Mouse (Mus musculus) megakaryocyte, embryonic 14.5 days (primary cell): Measurements from ENCODE around the gene Sdccag8. TPM values are rescaled to one million over a fixed set of nuclear protein-coding genes. Genes with fewer than 3 reads are reported as not detected.

Experiments
- H3K27me3 ChIP-seq: replicated peaks from 2 replicates; pipeline ENCODE3; 2012; ENCODE audit warnings: inconsistent platforms
- H3K36me3 ChIP-seq: replicated peaks from 2 replicates; pipeline ENCODE3; 2012; ENCODE audit warnings: low read length, inconsistent platforms, mixed read lengths
- H3K4me1 ChIP-seq: 2 replicates; pipeline ENCODE4 v1.6.1; 2012; ENCODE audit warnings: inconsistent platforms
- H3K4me3 ChIP-seq: replicated peaks from 2 replicates; pipeline ENCODE3; 2012; ENCODE audit warnings: moderate library complexity, mild to moderate bottlenecking, inconsistent platforms
- H3K9me3 ChIP-seq: 2 replicates; pipeline ENCODE4 v1.6.1; 2012; ENCODE audit warnings: inconsistent platforms
- FLI1 ChIP-seq: IDR thresholded peaks from 2 replicates; pipeline ENCODE4 v1.6.1; 2012; ENCODE audit warnings: low read length, inconsistent platforms, mixed read lengths
- GATA1 ChIP-seq: IDR thresholded peaks from 3 replicates; pipeline ENCODE4 v1.6.1; 2012; ENCODE audit warnings: mixed read lengths, low read length, inconsistent platforms, borderline replicate concordance
- polyA plus RNA-seq: library from polyadenylated mRNA; stranded (reverse); fragments of >175 nt; gene quantifications from 2 replicates; pipeline ENCODE4 v1.2.3, GENCODE M21; 2012; ENCODE audit warnings: low replicate concordance; ENCODE audit not compliant: insufficient read depth

Sdccag8 gene
- polyA plus RNA-seq, 1 experiment = 3.0 TPM

DNA sequence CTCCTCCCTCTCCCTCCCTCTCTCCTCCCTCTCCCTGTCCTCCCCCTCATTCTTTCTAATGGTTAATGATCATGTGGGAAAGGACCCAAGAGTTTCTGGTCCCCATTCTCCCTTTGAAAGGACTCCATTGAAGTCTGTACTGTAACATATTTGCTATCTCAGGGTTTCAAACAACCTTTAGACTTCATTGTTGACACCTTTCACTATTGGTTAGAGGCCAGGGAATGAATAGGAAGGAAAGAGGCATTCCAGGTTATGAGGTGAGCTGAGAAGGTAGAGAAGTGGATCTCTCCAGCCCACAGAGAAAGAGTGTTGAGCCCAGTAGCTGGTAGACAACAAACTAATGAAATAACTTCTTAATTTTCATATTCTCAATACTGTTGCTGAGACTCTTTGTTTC lies 59.7 kb downstream of the Sdccag8 start:
- H3K4me3 ChIP-seq = no peak overlapping the region
- no peaks in the 10 kb centered on the region for H3K27me3 ChIP-seq
- H3K4me1 ChIP-seq = peaks cover 22% of the 10 kb centered on the region
- no peaks in the 10 kb centered on the region for H3K9me3 ChIP-seq
- H3K36me3 ChIP-seq = peaks cover 73% of the 10 kb centered on the region
- TF ChIP-seq FLI1 (no peak), GATA1 (no peak)

DNA sequence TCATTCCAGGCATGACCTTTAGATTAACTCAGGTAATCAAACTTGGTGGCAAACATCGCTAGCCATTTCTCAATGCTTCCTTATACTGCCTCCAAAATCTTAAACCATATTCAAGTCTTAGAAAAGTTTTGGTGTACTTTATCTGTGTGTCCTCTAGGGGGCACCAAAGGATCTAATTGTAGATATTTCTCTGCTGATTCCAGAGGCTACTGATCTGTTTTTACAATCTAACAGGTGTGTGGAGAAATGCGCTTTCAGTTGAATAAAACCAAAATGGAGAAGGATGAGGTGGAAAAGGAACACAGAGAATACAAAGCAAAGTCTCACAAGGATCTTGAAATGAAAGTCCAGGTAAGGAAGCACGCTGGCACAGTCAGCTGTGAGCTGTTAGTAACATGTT lies 63.3 kb downstream of the Sdccag8 start:
- no peak overlapping the region for H3K4me3 ChIP-seq
- TF ChIP-seq GATA1 = no peak
- TF ChIP-seq FLI1 = no peak

GRCm38 (mm10) chr1:176879005-176879404 lies 64.5 kb downstream of the Sdccag8 start:
- TF ChIP-seq GATA1 (no peak), FLI1 (no peak)

More for the DNA sequence above, 63.3 kb downstream of the Sdccag8 start:
- no peaks in the 10 kb centered on the region for H3K9me3 ChIP-seq
- peaks cover 74% of the 10 kb centered on the region for H3K36me3 ChIP-seq
- no peaks in the 10 kb centered on the region for H3K27me3 ChIP-seq
- peaks cover 17% of the 10 kb centered on the region for H3K4me1 ChIP-seq

GRCm38 (mm10) chr1:176879614-176880013 lies 65.2 kb downstream of the Sdccag8 start:
- H3K9me3 ChIP-seq = no peaks in the 10 kb centered on the region
- no peak overlapping the region for H3K4me3 ChIP-seq
- peaks cover 20% of the 10 kb centered on the region for H3K4me1 ChIP-seq
- H3K36me3 ChIP-seq = peaks cover 74% of the 10 kb centered on the region
- TF ChIP-seq FLI1 = no peak
- TF ChIP-seq GATA1 = no peak
- H3K27me3 ChIP-seq = no peaks in the 10 kb centered on the region

More at GRCm38 (mm10) chr1:176879005-176879404, 64.5 kb downstream of the Sdccag8 start:
- Histone ChIP-seq H3K27me3 (no peaks in the 10 kb centered on the region), H3K9me3 (no peaks in the 10 kb centered on the region), H3K4me1 (peaks cover 22% of the 10 kb centered on the region), H3K36me3 (peaks cover 76% of the 10 kb centered on the region), H3K4me3 (no peak overlapping the region)

GRCm38 (mm10) chr1:176880101-176880500 lies 65.6 kb downstream of the Sdccag8 start:
- Histone ChIP-seq H3K27me3 (no peaks in the 10 kb centered on the region), H3K36me3 (peaks cover 75% of the 10 kb centered on the region), H3K9me3 (no peaks in the 10 kb centered on the region), H3K4me1 (peaks cover 21% of the 10 kb centered on the region), H3K4me3 (no peak overlapping the region)
- no peak for TF ChIP-seq GATA1
- TF ChIP-seq FLI1 = no peak

- Histone ChIP-seq H3K27me3 (no peaks in the 10 kb centered on the region), H3K4me1 (peaks cover 24% of the 10 kb centered on the region), H3K4me3 (no peak overlapping the region), H3K36me3 (peaks cover 78% of the 10 kb centered on the region), H3K9me3 (no peaks in the 10 kb centered on the region)
- TF ChIP-seq GATA1 = no peak
- TF ChIP-seq FLI1 = no peak
These were observed 66.5 kb downstream of the Sdccag8 start for GRCm38 (mm10) chr1:176880943-176881342.

DNA sequence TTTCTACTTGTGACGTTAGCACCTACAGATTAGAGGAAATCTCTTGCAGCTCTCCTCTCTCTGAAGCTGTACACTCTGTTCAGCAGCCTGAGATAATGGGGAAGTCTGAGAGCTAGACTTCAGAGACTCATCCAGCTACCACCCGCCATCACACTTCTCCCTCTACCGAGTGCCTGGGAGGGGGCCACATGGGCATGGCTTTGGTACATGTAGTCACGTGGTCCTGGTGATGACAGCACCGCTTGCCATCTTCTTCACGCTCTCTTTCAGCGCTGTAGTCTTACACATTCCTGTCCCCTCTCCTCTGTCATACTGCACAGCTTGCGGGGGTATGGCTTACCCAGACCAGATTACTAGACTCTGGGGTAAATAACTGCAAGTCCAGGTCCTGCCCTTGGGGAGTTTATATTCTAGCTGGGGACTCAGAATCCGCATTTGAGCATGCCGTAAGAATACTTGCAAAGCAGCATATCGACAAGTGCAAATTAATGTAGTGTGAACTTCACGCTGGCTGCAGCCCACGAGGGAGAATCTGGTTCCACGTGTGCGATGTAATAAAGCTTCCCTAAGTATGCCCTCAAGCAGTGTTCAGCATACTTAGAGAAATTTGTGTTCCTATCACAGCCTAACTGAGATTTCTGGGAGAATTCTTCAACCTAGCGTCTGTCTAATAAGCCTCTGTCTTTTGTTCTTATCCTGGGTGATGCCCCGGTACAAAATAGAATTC lies 70.9 kb downstream of the Sdccag8 start:
- H3K4me1 ChIP-seq = peaks cover 24% of the 10 kb centered on the region
- TF ChIP-seq GATA1 (no peak), FLI1 (no peak)
- no peaks in the 10 kb centered on the region for H3K27me3 ChIP-seq
- no peak overlapping the region for H3K4me3 ChIP-seq
- H3K36me3 ChIP-seq = peaks cover 76% of the 10 kb centered on the region
- no peaks in the 10 kb centered on the region for H3K9me3 ChIP-seq

GRCm38 (mm10) chr1:176886002-176886401 lies 71.5 kb downstream of the Sdccag8 start:
- Histone ChIP-seq H3K27me3 (no peaks in the 10 kb centered on the region), H3K9me3 (no peaks in the 10 kb centered on the region), H3K4me1 (peaks cover 24% of the 10 kb centered on the region), H3K36me3 (peaks cover 75% of the 10 kb centered on the region), H3K4me3 (no peak overlapping the region)
- TF ChIP-seq FLI1 = no peak
- no peak for TF ChIP-seq GATA1

DNA sequence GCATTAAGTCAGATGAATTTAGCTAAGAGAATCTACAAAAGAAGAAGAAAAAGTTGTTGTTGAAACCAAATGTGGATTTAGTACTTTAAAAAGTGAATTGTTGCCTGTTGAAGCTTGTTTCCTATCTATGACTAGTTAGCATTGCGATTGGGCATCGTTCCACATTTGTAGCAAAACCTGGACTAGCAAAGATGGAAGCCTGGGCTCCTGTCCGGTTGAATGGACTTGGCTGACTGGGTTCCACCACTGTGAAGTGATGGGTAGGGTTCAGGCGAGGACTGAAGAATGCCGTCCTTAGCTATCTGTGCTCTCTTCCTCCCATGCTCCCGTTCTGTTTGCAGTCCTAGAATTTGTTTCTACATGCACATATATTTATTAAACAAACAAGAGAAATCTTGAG lies 89.3 kb downstream of the Sdccag8 start:
- Histone ChIP-seq H3K27me3 (no peaks in the 10 kb centered on the region), H3K36me3 (peaks cover 53% of the 10 kb centered on the region), H3K4me1 (peaks cover 4% of the 10 kb centered on the region; the same call in 1 of the 2 replicates), H3K9me3 (no peaks in the 10 kb centered on the region), H3K4me3 (no peak overlapping the region)
- TF ChIP-seq GATA1 (no peak), FLI1 (no peak)

DNA sequence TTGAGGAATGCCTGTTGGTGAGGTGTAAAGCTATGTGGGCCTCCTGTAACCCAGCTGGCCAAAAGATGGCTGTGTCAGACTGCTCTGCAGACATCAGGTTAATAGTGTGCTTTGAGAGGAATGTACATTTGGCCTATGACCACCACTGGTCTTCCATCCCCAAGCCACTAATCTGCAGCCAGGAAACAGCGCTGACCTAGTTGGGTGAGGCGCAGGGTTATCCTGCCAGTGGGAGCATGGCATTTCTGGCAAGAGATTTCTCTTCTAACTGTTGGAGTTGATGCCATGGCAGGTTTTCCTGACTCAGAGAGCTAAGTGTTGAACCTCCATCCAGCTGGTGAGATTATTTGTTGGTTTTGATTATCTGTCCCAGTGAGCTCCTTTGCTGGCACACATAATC lies 101.5 kb downstream of the Sdccag8 start:
- H3K27me3 ChIP-seq = no peaks in the 10 kb centered on the region
- no peak overlapping the region for H3K4me3 ChIP-seq
- no peaks in the 10 kb centered on the region for H3K9me3 ChIP-seq
- TF ChIP-seq GATA1 = no peak
- no peak for TF ChIP-seq FLI1
- H3K4me1 ChIP-seq = peaks cover 8% of the 10 kb centered on the region; the same call in 1 of the 2 replicates
- H3K36me3 ChIP-seq = peaks cover 28% of the 10 kb centered on the region
